Mouse (Mus musculus): Measurements from ENCODE around the gene Sh3rf1. TPM values are rescaled to one million over a fixed set of nuclear protein-coding genes. Genes with fewer than 3 reads are reported as not detected.

The Sh3rf1 gene
- polyA plus RNA-seq, 1 experiment from 2014 or later: 6.4 TPM

- H3K27ac ChIP-seq (ENCODE audit: low read depth, low read length): no peak overlapping the region
- no peak for ATAC-seq (replicated peaks; ENCODE audit: insufficient number of reproducible peaks, low FRiP score, low TSS enrichment)
These were observed 19.8 kb downstream of the Sh3rf1 start for GRCm38 (mm10) chr8:61243491-61243890.

GRCm38 (mm10) chr8:61244157-61244556 lies 20.5 kb downstream of the Sh3rf1 start:
- WGBS (ENCODE audit: insufficient replicate concordance): 91% methylated on average over 7 of the region's 7 CpGs
- Histone ChIP-seq H3K4me1 (ENCODE audit: control insufficient read depth, insufficient read depth, low read length) (peaks cover 6% of the 10 kb centered on the region), H3K4me2 (no peak overlapping the region), H3K27ac (ENCODE audit: low read depth, low read length) (no peak overlapping the region), H3K36me3 (ENCODE audit: control insufficient read depth, insufficient read depth, low read length) (no peaks in the 10 kb centered on the region), H3K9me3 (replicated peaks; ENCODE audit: control insufficient read depth, low read length) (no peaks in the 10 kb centered on the region; the same call in 1 of the 2 replicates), H3K27me3 (ENCODE audit: control insufficient read depth, insufficient read depth, low read length) (no peaks in the 10 kb centered on the region), H3K9ac (ENCODE audit: low read depth, low read length) (no peak overlapping the region), H3K4me3 (ENCODE audit: low read depth, low read length) (no peak overlapping the region)
- ATAC-seq (replicated peaks; ENCODE audit: insufficient number of reproducible peaks, low FRiP score, low TSS enrichment): no peak

More at GRCm38 (mm10) chr8:61243491-61243890, 19.8 kb downstream of the Sh3rf1 start:
- Histone ChIP-seq H3K4me3 (ENCODE audit: low read depth, low read length) (no peak overlapping the region), H3K36me3 (ENCODE audit: control insufficient read depth, insufficient read depth, low read length) (no peaks in the 10 kb centered on the region), H3K27me3 (ENCODE audit: control insufficient read depth, insufficient read depth, low read length) (no peaks in the 10 kb centered on the region), H3K4me2 (no peak overlapping the region), H3K9ac (ENCODE audit: low read depth, low read length) (no peak overlapping the region), H3K4me1 (ENCODE audit: control insufficient read depth, insufficient read depth, low read length) (peaks cover 6% of the 10 kb centered on the region), H3K9me3 (replicated peaks; ENCODE audit: control insufficient read depth, low read length) (no peaks in the 10 kb centered on the region; the same call in 1 of the 2 replicates)
- 83% methylated on average over 5 of the region's 5 CpGs for WGBS (ENCODE audit: insufficient replicate concordance)

GRCm38 (mm10) chr8:61247270-61248025 lies 23.8 kb downstream of the Sh3rf1 start:
- Histone ChIP-seq H3K4me2 (no peak overlapping the region), H3K27me3 (ENCODE audit: control insufficient read depth, insufficient read depth, low read length) (no peaks in the 10 kb centered on the region), H3K4me1 (ENCODE audit: control insufficient read depth, insufficient read depth, low read length) (peaks cover 6% of the 10 kb centered on the region), H3K4me3 (ENCODE audit: low read depth, low read length) (no peak overlapping the region), H3K36me3 (ENCODE audit: control insufficient read depth, insufficient read depth, low read length) (no peaks in the 10 kb centered on the region; the same call in 1 of the 2 replicates), H3K9ac (ENCODE audit: low read depth, low read length) (no peak overlapping the region), H3K9me3 (replicated peaks; ENCODE audit: control insufficient read depth, low read length) (peaks cover 5% of the 10 kb centered on the region), H3K27ac (ENCODE audit: low read depth, low read length) (peak overlapping the region; percentile 62; the same call in 1 of the 2 replicates)
- 52% methylated on average over 13 of the region's 13 CpGs for WGBS (ENCODE audit: insufficient replicate concordance)
- 0 out of 2 replicates have a peak, but pooled peaks have one; percentile 57 for ATAC-seq (replicated peaks; ENCODE audit: insufficient number of reproducible peaks, low FRiP score, low TSS enrichment)

- 79% methylated on average over 4 of the region's 4 CpGs for WGBS (ENCODE audit: insufficient replicate concordance)
- Histone ChIP-seq H3K4me1 (ENCODE audit: control insufficient read depth, insufficient read depth, low read length) (peaks cover 8% of the 10 kb centered on the region), H3K36me3 (ENCODE audit: control insufficient read depth, insufficient read depth, low read length) (no peaks in the 10 kb centered on the region; the same call in 1 of the 2 replicates), H3K9me3 (replicated peaks; ENCODE audit: control insufficient read depth, low read length) (peaks cover 5% of the 10 kb centered on the region), H3K4me2 (no peak overlapping the region), H3K4me3 (ENCODE audit: low read depth, low read length) (no peak overlapping the region), H3K27me3 (ENCODE audit: control insufficient read depth, insufficient read depth, low read length) (no peaks in the 10 kb centered on the region), H3K27ac (ENCODE audit: low read depth, low read length) (no peak overlapping the region), H3K9ac (ENCODE audit: low read depth, low read length) (no peak overlapping the region)
- ATAC-seq (replicated peaks; ENCODE audit: insufficient number of reproducible peaks, low FRiP score, low TSS enrichment): no peak
These were observed 25.8 kb downstream of the Sh3rf1 start for GRCm38 (mm10) chr8:61249511-61249910.

- Histone ChIP-seq H3K9me3 (replicated peaks; ENCODE audit: control insufficient read depth, low read length) (peaks cover 5% of the 10 kb centered on the region), H3K4me1 (ENCODE audit: control insufficient read depth, insufficient read depth, low read length) (0 out of 2 replicates have a peak, but pooled peaks cover 5% of the 10 kb centered on the region), H3K4me2 (no peak overlapping the region), H3K36me3 (ENCODE audit: control insufficient read depth, insufficient read depth, low read length) (no peaks in the 10 kb centered on the region; the same call in 1 of the 2 replicates), H3K9ac (ENCODE audit: low read depth, low read length) (no peak overlapping the region), H3K27me3 (ENCODE audit: control insufficient read depth, insufficient read depth, low read length) (no peaks in the 10 kb centered on the region), H3K27ac (ENCODE audit: low read depth, low read length) (no peak overlapping the region), H3K4me3 (ENCODE audit: low read depth, low read length) (no peak overlapping the region)
- WGBS (ENCODE audit: insufficient replicate concordance): 65% methylated on average over 5 of the region's 5 CpGs
- ATAC-seq (replicated peaks; ENCODE audit: insufficient number of reproducible peaks, low FRiP score, low TSS enrichment): no peak
These were observed 30.5 kb downstream of the Sh3rf1 start for GRCm38 (mm10) chr8:61254196-61254595.

GRCm38 (mm10) chr8:61258828-61259227 lies 35.2 kb downstream of the Sh3rf1 start:
- Histone ChIP-seq H3K27me3 (ENCODE audit: control insufficient read depth, insufficient read depth, low read length) (no peaks in the 10 kb centered on the region), H3K9me3 (replicated peaks; ENCODE audit: control insufficient read depth, low read length) (no peaks in the 10 kb centered on the region), H3K4me3 (ENCODE audit: low read depth, low read length) (no peak overlapping the region), H3K36me3 (ENCODE audit: control insufficient read depth, insufficient read depth, low read length) (no peaks in the 10 kb centered on the region), H3K4me1 (ENCODE audit: control insufficient read depth, insufficient read depth, low read length) (0 out of 2 replicates have a peak, but pooled peaks cover 5% of the 10 kb centered on the region), H3K9ac (ENCODE audit: low read depth, low read length) (no peak overlapping the region), H3K27ac (ENCODE audit: low read depth, low read length) (no peak overlapping the region), H3K4me2 (no peak overlapping the region)
- WGBS (ENCODE audit: insufficient replicate concordance): 58% methylated on average over 9 of the region's 9 CpGs
- no peak for ATAC-seq (replicated peaks; ENCODE audit: insufficient number of reproducible peaks, low FRiP score, low TSS enrichment)

GRCm38 (mm10) chr8:61259526-61259925 lies 35.9 kb downstream of the Sh3rf1 start:
- H3K27ac ChIP-seq (ENCODE audit: low read depth, low read length): no peak overlapping the region
- H3K9ac ChIP-seq (ENCODE audit: low read depth, low read length): no peak overlapping the region
- WGBS (ENCODE audit: insufficient replicate concordance): 89% methylated on average over 7 of the region's 7 CpGs
- no peak overlapping the region for H3K4me3 ChIP-seq (ENCODE audit: low read depth, low read length)
- no peaks in the 10 kb centered on the region for H3K27me3 ChIP-seq (ENCODE audit: control insufficient read depth, insufficient read depth, low read length)
- ATAC-seq (replicated peaks; ENCODE audit: insufficient number of reproducible peaks, low FRiP score, low TSS enrichment): no peak
- H3K4me1 ChIP-seq (ENCODE audit: control insufficient read depth, insufficient read depth, low read length): 0 out of 2 replicates have a peak, but pooled peaks cover 3% of the 10 kb centered on the region
- H3K4me2 ChIP-seq: no peak overlapping the region
- no peaks in the 10 kb centered on the region for H3K36me3 ChIP-seq (ENCODE audit: control insufficient read depth, insufficient read depth, low read length)
- no peaks in the 10 kb centered on the region for H3K9me3 ChIP-seq (replicated peaks; ENCODE audit: control insufficient read depth, low read length)

GRCm38 (mm10) chr8:61260530-61260929 lies 36.9 kb downstream of the Sh3rf1 start:
- Histone ChIP-seq H3K4me2 (no peak overlapping the region), H3K9ac (ENCODE audit: low read depth, low read length) (no peak overlapping the region), H3K27me3 (ENCODE audit: control insufficient read depth, insufficient read depth, low read length) (no peaks in the 10 kb centered on the region), H3K27ac (ENCODE audit: low read depth, low read length) (no peak overlapping the region), H3K36me3 (ENCODE audit: control insufficient read depth, insufficient read depth, low read length) (no peaks in the 10 kb centered on the region), H3K4me3 (ENCODE audit: low read depth, low read length) (no peak overlapping the region), H3K9me3 (replicated peaks; ENCODE audit: control insufficient read depth, low read length) (no peaks in the 10 kb centered on the region), H3K4me1 (ENCODE audit: control insufficient read depth, insufficient read depth, low read length) (peaks cover 9% of the 10 kb centered on the region)
- 89% methylated on average over 7 of the region's 7 CpGs for WGBS (ENCODE audit: insufficient replicate concordance)
- ATAC-seq (replicated peaks; ENCODE audit: insufficient number of reproducible peaks, low FRiP score, low TSS enrichment): no peak

Data from heart, embryonic 11.5 days (tissue).